Mouse (Mus musculus): ENCODE results near the gene Samm50.
A peak's percentile ranks its signal among the peaks of the same experiment; 100 is the strongest.

Samm50 gene

DNA sequence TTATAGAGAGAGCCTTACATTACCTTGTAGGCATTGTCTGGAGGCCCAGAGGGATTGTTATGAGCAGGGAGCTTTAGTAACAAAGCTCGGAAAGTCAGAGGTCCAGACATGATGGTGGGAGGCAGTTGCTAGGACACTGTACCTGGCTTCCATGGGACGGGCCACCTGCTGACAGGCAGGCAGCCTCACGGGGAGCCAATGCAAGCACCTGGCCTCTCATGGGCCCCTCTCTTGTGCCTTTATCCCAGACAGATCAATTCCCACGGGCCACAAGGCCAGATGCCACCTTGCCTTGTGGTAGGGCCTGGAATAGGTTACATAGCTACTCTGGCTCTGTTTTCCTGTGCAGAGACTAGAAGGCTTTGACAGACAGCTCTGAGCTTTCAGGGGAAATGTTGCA, 19.5 kb downstream of the Samm50 start:
- no peak for DNase-seq (ENCODE audit: low spot score)

DNA sequence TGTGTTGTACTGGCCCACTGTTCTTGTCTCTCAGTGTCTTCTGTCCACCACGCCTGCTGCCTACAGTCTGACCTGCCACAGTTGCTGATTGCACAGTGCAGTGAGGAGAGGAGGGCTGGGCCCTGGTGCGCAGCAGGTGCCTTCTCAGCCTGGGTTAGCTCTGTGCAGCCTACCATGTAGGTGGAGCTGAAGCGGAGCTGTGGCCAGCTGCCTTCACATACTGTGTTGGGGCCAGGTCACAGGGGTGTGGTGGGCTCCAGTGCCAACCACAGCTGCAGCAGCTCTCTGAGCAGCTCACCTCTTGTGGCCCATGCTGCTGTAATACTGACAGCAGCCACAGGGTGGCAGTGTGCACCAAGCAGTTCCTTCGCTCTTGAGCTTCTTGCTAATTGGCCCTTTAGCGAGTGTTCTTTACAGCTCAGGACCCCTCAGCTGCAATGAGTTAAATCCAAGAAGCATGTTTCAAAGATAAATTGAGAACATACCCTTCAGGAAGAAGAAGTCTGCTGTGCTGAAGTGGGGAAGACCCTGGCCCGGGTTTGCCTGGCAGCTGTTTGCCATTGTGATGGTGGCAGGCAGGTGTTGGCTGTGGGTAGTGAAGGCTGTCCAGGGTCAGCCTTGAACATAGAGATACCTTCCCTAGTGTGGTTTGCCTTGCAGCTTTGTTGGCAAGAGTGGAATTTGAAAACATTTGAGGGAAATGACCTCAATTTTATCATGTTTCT, 20.2 kb downstream of the Samm50 start:
- DNase-seq (ENCODE audit: low spot score), result peak; percentile 88

- no peak for DNase-seq (ENCODE audit: low spot score)
Observed at GRCm38 (mm10) chr15:84212756-84213105, 20.7 kb downstream of the Samm50 start.

DNA sequence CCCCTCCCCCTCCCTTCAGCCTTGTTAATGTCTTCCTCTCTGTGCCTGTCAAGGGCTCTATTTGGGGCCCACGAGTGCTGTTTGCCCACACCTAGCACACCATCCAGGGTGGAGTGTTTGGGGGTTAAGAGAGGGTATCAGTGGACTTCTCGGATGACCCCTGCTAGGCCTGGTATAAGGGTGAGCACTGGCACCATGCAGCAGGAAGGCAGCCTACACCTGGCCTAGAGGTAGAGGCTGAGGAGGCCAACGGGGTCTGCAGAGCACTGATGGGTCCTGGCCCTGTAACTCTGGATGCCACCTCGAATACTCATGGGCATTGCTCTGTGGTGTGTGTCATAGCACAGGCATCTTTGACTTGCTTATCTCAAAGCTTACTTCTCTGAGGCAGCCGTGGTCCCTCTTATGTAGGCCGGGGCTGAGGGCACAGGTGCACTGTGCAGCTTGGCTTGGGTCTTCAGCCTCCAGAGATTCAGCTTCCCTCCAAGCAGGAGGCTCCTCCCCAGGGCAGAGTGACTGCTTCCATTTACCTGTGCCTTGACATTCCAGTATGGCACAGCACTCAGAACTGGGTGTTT, 21.2 kb downstream of the Samm50 start:
- no peak for DNase-seq (ENCODE audit: low spot score)

- no peak for DNase-seq (ENCODE audit: low spot score)
Observed at GRCm38 (mm10) chr15:84214476-84214875, 22.4 kb downstream of the Samm50 start.

DNA sequence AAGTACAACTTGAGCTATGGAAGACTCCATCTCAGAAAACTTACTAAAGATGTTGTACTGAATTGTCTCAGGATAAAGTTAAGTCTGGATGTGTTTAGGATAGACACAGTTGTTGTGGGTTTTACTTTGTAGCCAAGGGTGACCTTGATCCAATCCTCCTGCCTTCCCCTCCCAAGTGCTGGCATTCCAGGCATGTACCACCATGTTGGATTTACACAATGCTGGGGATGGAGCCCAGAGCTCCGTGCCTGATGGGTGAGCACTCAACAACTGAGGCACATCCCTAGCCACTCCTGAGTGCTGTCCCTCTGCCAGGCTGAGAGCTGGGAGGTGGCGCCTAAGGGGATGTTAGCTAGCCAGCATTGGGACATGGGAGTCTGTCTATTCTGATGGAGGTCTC, 23.2 kb downstream of the Samm50 start:
- DNase-seq (ENCODE audit: low spot score), result no peak

GRCm38 (mm10) chr15:84216026-84216425, 24.0 kb downstream of the Samm50 start:
- DNase-seq (ENCODE audit: low spot score), result no peak

DNA sequence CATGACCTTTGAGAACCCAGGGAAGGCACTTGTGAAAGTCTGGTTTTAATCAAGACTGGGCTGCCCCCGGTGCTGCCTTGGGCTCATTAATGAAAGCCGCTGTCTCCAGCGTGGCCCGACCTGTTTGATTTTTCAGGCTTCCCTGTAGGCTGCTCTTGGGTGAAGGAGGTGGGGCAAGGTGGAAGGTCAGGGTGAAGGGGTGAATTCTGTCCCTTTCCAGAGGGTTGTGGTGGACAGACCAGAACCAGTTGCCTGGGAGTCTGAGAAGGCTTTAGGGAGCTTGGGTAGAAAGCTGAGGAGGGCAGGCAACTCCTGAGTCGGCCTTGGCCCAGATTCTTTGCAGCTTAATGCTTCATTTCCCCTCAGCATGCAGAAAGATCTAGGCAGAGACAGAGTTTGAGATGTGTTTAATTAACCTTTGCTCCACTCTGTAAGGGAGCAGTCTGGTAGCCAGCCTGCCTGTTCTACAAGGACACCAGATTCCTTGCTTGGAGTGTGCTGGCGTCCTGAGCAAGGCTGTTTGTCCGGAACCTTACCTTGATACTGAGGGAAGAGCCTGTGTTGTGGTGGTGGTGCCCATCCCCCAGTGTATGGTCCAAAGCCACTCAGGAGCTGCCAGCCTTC, 24.5 kb downstream of the Samm50 start:
- DNase-seq (ENCODE audit: low spot score), result no peak

DNA sequence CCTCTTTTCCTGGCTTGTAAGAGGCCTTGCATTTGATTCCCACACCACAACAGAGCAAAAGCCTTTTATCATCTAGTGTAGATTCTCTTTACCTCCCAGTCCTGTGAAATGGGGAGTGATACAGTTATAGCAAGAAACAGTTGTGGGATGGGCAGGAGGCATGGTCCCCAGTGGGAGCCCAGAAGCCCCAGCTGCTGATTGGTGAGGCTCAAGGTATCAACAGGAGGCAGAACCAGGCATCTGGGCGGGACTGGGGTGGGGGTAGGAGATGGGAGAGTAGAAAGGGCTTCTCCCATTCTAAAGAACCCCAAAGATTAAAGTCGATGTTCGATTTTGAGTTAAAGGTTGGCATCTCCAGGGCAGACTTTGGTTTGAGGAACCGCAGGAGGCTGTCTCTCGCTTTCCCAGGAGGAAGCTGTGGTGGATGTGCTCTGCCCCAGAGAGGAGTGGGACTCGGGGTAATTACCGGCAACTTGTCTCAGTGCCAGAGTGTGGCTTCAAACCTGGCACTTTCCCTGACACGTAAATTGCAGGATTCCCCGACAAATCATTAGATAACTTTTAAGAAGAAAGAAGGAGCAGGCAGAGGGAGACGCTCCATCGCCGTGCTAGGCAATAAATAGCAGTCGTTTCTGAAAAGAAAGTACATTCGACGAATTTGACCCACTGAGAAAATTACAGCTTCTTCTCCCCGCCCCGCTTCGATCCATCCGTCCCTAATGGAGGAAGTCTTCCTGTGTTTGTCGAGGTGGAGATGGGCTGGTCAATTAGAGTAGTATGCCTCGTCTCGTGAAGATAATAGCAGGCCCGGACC, 26.1 kb downstream of the Samm50 start:
- no peak for DNase-seq (ENCODE audit: low spot score)

- no peak for DNase-seq (ENCODE audit: low spot score)
Observed at GRCm38 (mm10) chr15:84218783-84219271, 26.8 kb downstream of the Samm50 start.

GRCm38 (mm10) chr15:84221539-84221938, 29.5 kb downstream of the Samm50 start:
- DNase-seq (ENCODE audit: low spot score), result no peak

GRCm38 (mm10) chr15:84223423-84223822, 31.4 kb downstream of the Samm50 start:
- DNase-seq (ENCODE audit: low spot score), result no peak

DNA sequence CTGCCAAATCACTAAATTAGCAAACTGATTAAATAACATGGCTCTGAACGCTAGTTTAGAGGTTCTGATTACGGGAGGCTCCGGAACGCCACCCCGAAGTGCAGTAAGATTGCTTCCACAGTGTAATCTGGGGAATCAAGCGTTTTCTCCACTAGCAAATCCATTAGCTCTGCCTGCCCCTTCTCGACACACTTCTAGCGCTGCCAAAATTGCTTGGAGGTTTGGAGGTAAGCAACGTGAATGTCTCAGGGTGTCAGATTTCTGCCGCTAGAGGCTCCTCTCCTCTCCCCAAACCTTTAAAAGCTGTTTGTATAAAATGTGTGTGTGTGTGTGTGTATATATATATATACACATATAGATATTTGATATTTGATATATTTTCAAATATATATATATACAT, 32.7 kb downstream of the Samm50 start:
- DNase-seq (ENCODE audit: low spot score), result no peak

GRCm38 (mm10) chr15:84226918-84227317, 34.9 kb downstream of the Samm50 start:
- DNase-seq (ENCODE audit: low spot score), result no peak

- DNase-seq (ENCODE audit: low spot score), result peak; percentile 34
Observed at GRCm38 (mm10) chr15:84230661-84231060, 38.6 kb downstream of the Samm50 start.

- DNase-seq (ENCODE audit: low spot score), result peak; percentile 71
Observed at GRCm38 (mm10) chr15:84231113-84231712, 39.2 kb downstream of the Samm50 start.

- peak; percentile 42 for DNase-seq (ENCODE audit: low spot score)
Observed at GRCm38 (mm10) chr15:84231721-84232561, 39.9 kb downstream of the Samm50 start, which contains the start of gene Parvb. TSS of gene Parvb (plus strand) at chr15:84232043.

- no peak for DNase-seq (ENCODE audit: low spot score)
Observed at GRCm38 (mm10) chr15:84232609-84233008, 40.6 kb downstream of the Samm50 start.

DNA sequence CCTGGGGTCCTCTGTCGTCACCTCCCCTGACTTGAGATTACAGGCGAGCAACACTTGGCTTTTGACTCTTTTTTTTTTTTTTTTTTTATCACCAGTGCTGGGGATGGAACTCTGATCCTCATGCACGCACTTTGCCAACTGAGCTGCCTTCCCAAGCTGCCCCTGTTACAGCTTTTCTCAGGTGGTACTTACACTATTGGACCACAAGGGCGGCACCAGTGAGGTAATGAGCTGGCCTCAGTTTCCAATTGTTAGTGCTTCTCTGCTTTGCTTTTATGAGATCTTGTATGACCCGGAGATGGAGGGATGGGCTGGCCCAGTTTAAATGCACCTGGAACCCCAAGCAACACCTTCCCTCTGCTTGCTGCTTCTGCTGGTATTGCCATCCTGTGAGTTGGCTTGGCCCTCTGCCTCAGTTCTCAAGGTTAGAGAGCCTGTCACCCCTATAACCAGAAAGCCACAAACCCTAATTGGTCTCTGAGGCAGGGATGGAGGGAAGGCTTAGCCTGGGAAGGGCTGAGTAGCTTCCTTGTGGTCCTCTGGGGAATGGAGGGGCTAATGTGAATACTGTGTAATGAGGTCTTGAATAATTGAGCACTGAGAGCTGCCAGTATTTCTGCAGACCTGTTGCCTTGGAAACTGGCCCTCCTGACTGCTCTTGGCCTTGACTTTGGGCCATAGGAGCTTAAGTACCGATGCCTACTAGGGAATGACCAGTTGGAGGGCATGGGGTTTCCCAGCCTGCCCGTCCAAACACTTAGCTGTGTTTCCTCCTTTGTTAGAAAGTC, 42.9 kb downstream of the Samm50 start:
- DNase-seq (ENCODE audit: low spot score), result no peak

DNA sequence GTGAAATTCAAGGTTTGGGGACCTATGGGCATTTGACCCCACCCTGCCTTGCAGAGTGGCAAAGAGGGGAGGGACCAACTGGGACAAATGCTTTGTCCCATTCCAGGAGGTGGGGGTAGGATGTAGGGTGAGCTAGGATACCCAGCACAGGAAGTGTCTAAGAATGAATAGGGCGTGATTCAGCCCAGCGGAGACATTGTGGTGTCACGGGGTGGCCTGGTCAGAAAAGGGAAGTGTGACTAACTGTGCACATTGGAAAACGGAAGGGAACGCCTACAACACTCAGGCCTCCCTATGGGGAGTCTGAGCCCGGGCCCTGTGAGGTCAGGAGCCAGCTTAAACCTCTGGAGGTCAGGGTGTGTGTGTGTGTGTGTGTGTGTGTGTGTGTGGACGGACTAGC, 43.6 kb downstream of the Samm50 start:
- no peak for DNase-seq (ENCODE audit: low spot score)

Measured in c-Kit-positive CD71-positive TER-119-positive erythroid progenitor cells, embryonic 14.5 days (primary cell).